Mouse (Mus musculus): Measurements from ENCODE around the gene Cox6a1. TPM values are rescaled to one million over a fixed set of nuclear protein-coding genes. Genes with fewer than 3 reads are reported as not detected.
A peak's percentile ranks its signal among the peaks of the same experiment; 100 is the strongest.

Gene Cox6a1
- polyA plus RNA-seq, 1 experiment from 2014 or later: 1,187 TPM

DNA sequence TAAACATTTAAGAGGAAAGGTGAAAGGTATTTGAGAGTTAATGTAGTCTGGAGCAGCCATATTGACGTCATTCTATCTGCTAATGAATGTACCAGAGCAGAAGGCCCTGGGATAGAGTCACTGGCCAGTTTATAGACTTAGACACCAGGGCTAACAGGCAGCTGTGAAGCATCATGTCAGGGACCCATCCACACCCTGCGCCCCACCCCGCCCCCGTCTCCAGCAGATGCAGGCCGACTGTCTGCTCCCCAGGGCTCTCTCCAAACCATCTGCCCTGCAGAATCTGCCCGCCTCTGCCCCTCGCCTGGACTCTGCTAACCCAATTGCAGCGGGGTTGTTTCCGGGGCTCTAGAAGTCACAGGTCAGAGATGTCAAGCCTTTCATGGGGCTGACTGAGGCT is 23.0 kb upstream of the Cox6a1 start:
- Histone ChIP-seq H3K4me3 (replicated peaks) (no peak overlapping the region), H3K4me1 (replicated peaks) (peaks cover 3% of the 10 kb centered on the region), H3K27ac (no peak overlapping the region), H3K9ac (no peak overlapping the region), H3K36me3 (no peaks in the 10 kb centered on the region), H3K9me3 (no peaks in the 10 kb centered on the region), H3K4me2 (replicated peaks) (no peak overlapping the region), H3K27me3 (replicated peaks) (no peaks in the 10 kb centered on the region)
- ATAC-seq: no peak
- WGBS: 25% methylated on average over 9 of the region's 9 CpGs

DNA sequence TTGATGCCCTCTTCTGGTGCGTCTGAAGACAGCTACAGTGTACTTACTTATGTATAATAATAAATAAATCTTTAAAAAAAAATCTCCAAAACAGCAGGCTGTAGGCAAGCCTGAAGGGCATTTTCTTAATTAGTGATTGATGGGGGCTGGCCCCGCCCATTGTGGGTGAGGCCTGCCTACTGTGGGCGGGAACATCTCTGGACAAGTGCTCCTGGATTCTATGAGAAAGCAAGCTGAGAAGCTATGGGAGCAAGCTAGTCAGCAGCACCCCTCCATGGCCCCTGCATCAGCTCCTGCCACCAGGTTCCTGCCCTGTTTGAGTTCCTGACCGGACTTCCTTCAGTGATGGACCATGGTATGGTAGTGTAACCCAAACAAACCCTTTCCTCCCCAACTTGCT is 16.0 kb upstream of the Cox6a1 start:
- no peak overlapping the region for H3K4me2 ChIP-seq (replicated peaks)
- H3K9ac ChIP-seq: no peak overlapping the region
- no peak overlapping the region for H3K27ac ChIP-seq
- no peaks in the 10 kb centered on the region for H3K27me3 ChIP-seq (replicated peaks)
- no peaks in the 10 kb centered on the region for H3K9me3 ChIP-seq
- H3K36me3 ChIP-seq: no peaks in the 10 kb centered on the region
- no peak overlapping the region for H3K4me3 ChIP-seq (replicated peaks)
- ATAC-seq: no peak
- 82% methylated on average over 4 of the region's 4 CpGs for WGBS
- no peaks in the 10 kb centered on the region for H3K4me1 ChIP-seq (replicated peaks)

DNA sequence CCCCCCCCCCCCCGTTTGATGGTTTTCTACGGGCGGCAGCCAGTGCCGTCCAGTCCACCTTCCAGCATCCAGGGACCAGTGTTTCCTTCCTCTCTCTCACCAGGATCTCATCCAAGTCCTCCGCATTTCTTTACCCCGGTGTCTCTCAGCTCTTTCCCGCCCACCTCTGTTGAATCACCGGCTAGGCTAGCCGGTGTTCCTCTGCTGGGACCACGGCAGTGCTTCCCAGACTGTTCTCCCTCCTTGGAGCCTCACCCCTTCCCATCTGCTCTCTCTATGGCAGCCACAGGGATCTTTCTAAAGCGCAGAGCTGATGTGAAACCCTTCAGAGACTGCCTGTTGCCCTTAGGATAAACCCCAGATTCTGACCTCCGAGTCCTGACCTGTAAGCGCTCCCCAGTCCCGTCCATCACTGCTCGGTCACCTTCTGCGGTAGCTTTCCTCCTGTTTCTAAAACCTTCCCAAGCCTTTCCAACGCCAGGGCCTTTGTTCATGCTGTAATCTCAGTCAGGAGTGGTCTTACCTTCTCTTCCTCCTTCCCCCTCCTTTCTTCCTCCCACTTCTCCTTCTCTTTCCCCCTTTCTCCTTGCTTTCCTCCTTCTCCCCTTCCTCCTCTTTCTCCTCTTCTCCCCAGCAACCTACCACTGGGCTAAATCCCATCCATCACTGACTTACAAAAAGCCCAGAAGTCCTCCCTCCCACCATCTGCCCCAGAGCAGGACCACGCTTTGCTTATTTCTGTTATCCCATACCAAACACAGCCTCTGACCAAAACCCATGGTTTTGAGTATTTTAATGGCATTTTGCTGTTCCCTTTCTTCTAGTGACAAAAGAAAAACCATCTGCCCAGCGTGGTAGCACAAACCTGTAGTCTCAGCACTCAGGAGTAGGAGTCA is 14.3 kb upstream of the Cox6a1 start:
- 23% methylated on average over 19 of the region's 19 CpGs for WGBS
- H3K4me1 ChIP-seq (replicated peaks): 0 out of 2 replicates have a peak, but pooled peaks cover 5% of the 10 kb centered on the region
- H3K9ac ChIP-seq: no peak overlapping the region
- no peaks in the 10 kb centered on the region for H3K9me3 ChIP-seq
- no peak for ATAC-seq
- no peak overlapping the region for H3K4me2 ChIP-seq (replicated peaks)
- no peak overlapping the region for H3K4me3 ChIP-seq (replicated peaks)
- no peaks in the 10 kb centered on the region for H3K27me3 ChIP-seq (replicated peaks)
- no peaks in the 10 kb centered on the region for H3K36me3 ChIP-seq
- H3K27ac ChIP-seq: no peak overlapping the region

DNA sequence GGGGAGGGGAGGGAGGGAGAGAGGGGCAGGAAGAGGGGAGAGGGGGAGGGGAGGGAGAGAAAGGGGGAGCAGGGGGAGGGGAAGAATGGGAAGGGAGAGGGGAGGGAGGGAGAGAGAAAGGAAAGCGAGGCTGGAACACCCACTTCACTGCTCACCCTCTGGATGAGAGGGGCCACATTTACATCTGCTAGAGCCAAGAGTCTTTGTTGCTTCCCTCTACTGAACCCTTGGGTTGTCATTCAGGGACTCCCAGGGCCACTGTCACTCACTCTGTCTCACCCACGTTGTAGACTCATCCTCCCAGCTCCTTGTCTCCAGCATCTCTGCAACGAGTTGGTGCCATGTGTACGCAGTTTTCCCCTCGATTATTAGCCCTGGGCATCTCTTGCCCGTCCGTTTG is 13.4 kb upstream of the Cox6a1 start:
- no peak overlapping the region for H3K4me3 ChIP-seq (replicated peaks)
- no peaks in the 10 kb centered on the region for H3K9me3 ChIP-seq
- WGBS: 32% methylated on average over 7 of the region's 7 CpGs
- H3K4me1 ChIP-seq (replicated peaks): 0 out of 2 replicates have a peak, but pooled peaks cover 5% of the 10 kb centered on the region
- ATAC-seq: no peak
- no peak overlapping the region for H3K9ac ChIP-seq
- no peak overlapping the region for H3K27ac ChIP-seq
- H3K36me3 ChIP-seq: no peaks in the 10 kb centered on the region
- no peak overlapping the region for H3K4me2 ChIP-seq (replicated peaks)
- H3K27me3 ChIP-seq (replicated peaks): no peaks in the 10 kb centered on the region

DNA sequence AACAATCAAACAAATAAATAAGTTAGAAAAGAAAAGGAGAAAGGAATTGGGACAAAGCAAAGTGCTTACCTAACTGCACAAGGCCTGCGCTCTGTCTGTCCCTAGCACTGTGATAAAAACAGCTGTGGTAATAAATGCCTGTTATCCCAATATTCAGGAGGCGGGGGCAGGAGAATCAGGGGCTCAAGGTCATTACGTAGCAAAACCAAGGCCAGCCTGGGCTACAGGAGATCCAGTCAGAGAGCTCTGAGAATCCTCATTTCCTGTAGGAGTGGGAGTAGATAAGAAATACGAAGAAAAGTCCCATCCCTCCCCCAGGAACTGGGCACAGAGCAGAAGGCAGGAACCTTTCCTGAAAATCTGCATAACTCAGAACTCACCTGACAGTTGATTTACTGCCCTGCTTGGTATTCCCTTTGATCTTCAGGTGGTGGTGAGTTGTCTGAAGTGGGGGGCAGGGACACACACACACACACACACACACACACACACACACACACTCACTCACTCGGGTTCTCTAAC is 11.1 kb upstream of the Cox6a1 start:
- Histone ChIP-seq H3K9me3 (no peaks in the 10 kb centered on the region), H3K36me3 (no peaks in the 10 kb centered on the region), H3K4me2 (replicated peaks) (no peak overlapping the region), H3K27ac (no peak overlapping the region), H3K4me1 (replicated peaks) (0 out of 2 replicates have a peak, but pooled peaks cover 5% of the 10 kb centered on the region), H3K4me3 (replicated peaks) (no peak overlapping the region), H3K27me3 (replicated peaks) (no peaks in the 10 kb centered on the region), H3K9ac (no peak overlapping the region)
- peak; percentile 62; the same call in 1 of the 2 replicates for ATAC-seq
- 44% methylated on average over 5 of the region's 5 CpGs for WGBS

DNA sequence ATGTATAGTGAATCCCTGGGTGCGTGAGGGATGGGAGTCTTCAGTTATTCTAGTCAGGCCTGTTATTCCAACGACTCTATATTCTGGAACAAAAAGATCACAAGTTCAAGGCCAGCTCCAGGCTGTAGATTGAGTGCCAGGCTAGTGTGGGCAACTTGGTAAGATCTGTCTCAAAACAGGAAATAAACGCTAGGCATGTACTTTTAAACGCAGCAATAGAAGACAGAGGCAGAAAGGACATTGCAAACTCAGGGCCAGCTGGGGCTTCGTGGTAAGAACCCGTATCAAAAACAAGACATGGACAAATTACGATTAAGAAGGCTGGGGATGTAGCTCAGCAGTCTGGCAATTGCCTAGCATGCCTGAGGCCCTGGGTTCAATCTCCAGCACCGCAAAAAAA is 10.7 kb upstream of the Cox6a1 start:
- H3K36me3 ChIP-seq: no peaks in the 10 kb centered on the region
- H3K27ac ChIP-seq: no peak overlapping the region

DNA sequence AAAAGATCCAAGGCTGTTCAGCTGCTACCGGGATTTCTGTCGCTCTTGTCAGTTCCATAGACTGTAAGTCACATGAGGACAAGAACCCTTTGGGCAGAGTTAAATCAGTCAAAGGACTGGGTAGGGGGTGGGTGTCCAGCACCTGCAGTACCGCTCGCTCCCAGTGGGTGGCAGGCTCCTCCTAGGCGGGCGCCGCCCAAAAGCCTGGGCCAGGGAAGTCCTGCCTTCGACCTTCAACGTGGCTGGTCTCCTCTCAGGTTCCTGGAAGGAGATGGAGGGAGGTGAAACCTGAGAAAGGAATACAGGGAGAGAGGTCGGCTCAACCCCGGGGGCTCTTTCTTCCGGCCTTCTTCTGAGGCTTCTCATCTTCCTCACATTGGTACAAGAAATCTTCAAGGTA is 10.1 kb upstream of the Cox6a1 start:
- Histone ChIP-seq H3K9me3 (no peaks in the 10 kb centered on the region), H3K36me3 (no peaks in the 10 kb centered on the region), H3K27me3 (replicated peaks) (no peaks in the 10 kb centered on the region), H3K4me3 (replicated peaks) (no peak overlapping the region), H3K4me2 (replicated peaks) (no peak overlapping the region), H3K9ac (0 out of 2 replicates have a peak overlapping the region, but pooled peaks have one; percentile 15), H3K27ac (no peak overlapping the region), H3K4me1 (replicated peaks) (0 out of 2 replicates have a peak, but pooled peaks cover 5% of the 10 kb centered on the region)
- ATAC-seq: peak; percentile 87
- WGBS: 3% methylated on average over 12 of the region's 12 CpGs

More for the DNA sequence above, 10.7 kb upstream of the Cox6a1 start:
- no peak for ATAC-seq
- 0 out of 2 replicates have a peak, but pooled peaks cover 5% of the 10 kb centered on the region for H3K4me1 ChIP-seq (replicated peaks)
- no peak overlapping the region for H3K4me2 ChIP-seq (replicated peaks)
- no peaks in the 10 kb centered on the region for H3K27me3 ChIP-seq (replicated peaks)
- WGBS: 81% methylated on average over 8 of the region's 8 CpGs
- H3K4me3 ChIP-seq (replicated peaks): no peak overlapping the region
- no peak overlapping the region for H3K9ac ChIP-seq
- H3K9me3 ChIP-seq: no peaks in the 10 kb centered on the region

DNA sequence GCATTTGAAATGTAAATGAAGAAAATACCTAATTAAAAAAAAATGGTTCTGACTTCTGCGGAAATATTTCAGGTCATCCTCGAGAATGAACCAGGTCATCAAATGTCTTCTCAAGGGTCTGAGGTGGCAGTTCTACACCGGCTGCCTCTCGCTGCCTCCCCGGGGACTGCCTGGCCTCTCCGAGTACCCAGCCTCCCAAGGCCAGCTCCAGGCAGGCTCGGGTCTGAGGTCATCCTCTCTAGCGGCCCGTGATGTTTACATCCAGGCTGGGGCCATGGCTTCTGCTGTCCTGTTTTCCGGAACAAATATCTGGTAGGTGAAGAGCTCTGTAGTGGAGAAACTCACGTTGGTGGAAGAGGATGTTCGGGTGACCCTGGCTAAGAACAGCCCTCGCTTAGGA is 6.3 kb upstream of the Cox6a1 start:
- Histone ChIP-seq H3K4me3 (replicated peaks) (no peak overlapping the region), H3K4me2 (replicated peaks) (no peak overlapping the region), H3K4me1 (replicated peaks) (0 out of 2 replicates have a peak, but pooled peaks cover 5% of the 10 kb centered on the region), H3K9ac (no peak overlapping the region), H3K9me3 (no peaks in the 10 kb centered on the region), H3K36me3 (no peaks in the 10 kb centered on the region), H3K27ac (no peak overlapping the region), H3K27me3 (replicated peaks) (no peaks in the 10 kb centered on the region)
- 35% methylated on average over 13 of the region's 13 CpGs for WGBS
- ATAC-seq: no peak

DNA sequence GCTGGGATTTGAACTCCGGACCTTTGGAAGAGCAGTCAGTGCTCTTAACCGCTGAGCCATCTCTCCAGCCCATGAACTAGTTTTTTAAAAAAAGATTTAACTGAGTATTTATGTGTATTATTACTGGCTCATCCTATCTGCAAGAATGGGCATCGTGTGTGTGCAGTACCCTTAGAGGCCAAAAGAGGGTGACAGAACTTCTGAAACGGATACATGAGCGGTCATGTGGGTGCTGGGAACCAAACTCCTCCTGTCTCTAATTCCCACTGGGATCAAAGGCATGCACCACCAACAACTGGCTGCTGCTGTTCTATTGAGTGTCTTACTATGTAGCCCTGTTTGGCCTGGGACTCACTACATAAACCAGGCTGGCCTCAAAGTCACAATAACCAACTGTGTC is 2.6 kb upstream of the Cox6a1 start:
- no peaks in the 10 kb centered on the region for H3K9me3 ChIP-seq
- no peak overlapping the region for H3K9ac ChIP-seq
- H3K27ac ChIP-seq: no peak overlapping the region
- peaks cover 9% of the 10 kb centered on the region for H3K4me1 ChIP-seq (replicated peaks)
- WGBS: 77% methylated on average over 5 of the region's 5 CpGs
- no peak overlapping the region for H3K4me2 ChIP-seq (replicated peaks)
- H3K36me3 ChIP-seq: no peaks in the 10 kb centered on the region
- no peaks in the 10 kb centered on the region for H3K27me3 ChIP-seq (replicated peaks)
- no peak for ATAC-seq
- no peak overlapping the region for H3K4me3 ChIP-seq (replicated peaks)

DNA sequence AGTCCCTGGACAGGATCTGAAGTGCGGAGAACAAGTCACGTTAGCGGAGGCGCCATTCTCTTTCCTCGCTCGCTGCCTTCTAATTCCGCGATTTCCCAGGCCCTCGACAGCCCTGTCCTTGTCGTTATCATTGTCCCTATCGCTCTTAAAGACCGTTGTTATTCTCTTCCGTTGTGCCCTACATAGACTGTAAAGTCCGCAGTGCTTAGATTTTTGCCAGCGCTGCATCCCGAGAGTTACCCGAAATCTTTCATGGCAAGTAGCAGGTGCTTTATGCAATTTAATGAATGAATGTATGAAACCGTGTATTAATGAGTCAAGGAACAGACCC is 409 bp upstream of the Cox6a1 start:
- peak overlapping the region; percentile 75 for H3K4me3 ChIP-seq (replicated peaks)
- peak; percentile 52 for ATAC-seq
- peaks cover 9% of the 10 kb centered on the region for H3K4me1 ChIP-seq (replicated peaks)
- under 1% methylated on average over 18 of the region's 18 CpGs for WGBS
- H3K9me3 ChIP-seq: no peaks in the 10 kb centered on the region
- H3K27me3 ChIP-seq (replicated peaks): no peaks in the 10 kb centered on the region
- peaks cover 14% of the 10 kb centered on the region for H3K36me3 ChIP-seq
- H3K9ac ChIP-seq: peak overlapping the region; percentile 89
- H3K27ac ChIP-seq: peak overlapping the region; percentile 77
- peak overlapping the region; percentile 79 for H3K4me2 ChIP-seq (replicated peaks)

DNA sequence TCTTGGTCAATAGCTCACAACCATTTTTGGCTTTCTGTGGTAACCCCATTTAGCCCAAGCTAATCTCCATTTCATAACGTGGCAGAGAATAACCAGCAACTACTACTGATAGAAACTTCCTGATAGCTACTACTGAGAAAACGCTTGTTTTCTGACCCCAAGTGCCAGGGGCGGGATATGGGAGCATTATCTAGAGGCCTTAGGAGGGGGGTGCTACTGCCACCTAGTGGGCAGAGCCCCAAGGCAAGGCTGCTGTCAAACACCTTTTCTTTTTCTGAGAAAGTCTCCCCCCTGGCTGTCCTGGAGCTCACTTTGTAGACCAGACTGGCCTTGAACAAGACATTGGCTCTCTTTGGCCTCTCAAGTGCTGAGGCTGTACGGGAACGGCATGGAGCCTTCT is 1.2 kb downstream of the Cox6a1 start:
- peak overlapping the region; percentile 75 for H3K4me3 ChIP-seq (replicated peaks)
- H3K27ac ChIP-seq: no peak overlapping the region
- no peaks in the 10 kb centered on the region for H3K9me3 ChIP-seq
- H3K4me2 ChIP-seq (replicated peaks): peak overlapping the region; percentile 83
- H3K4me1 ChIP-seq (replicated peaks): peaks cover 9% of the 10 kb centered on the region
- peaks cover 28% of the 10 kb centered on the region for H3K36me3 ChIP-seq
- WGBS: 2% methylated on average over 5 of the region's 5 CpGs
- ATAC-seq: peak; percentile 68
- no peak overlapping the region for H3K9ac ChIP-seq
- no peaks in the 10 kb centered on the region for H3K27me3 ChIP-seq (replicated peaks)

DNA sequence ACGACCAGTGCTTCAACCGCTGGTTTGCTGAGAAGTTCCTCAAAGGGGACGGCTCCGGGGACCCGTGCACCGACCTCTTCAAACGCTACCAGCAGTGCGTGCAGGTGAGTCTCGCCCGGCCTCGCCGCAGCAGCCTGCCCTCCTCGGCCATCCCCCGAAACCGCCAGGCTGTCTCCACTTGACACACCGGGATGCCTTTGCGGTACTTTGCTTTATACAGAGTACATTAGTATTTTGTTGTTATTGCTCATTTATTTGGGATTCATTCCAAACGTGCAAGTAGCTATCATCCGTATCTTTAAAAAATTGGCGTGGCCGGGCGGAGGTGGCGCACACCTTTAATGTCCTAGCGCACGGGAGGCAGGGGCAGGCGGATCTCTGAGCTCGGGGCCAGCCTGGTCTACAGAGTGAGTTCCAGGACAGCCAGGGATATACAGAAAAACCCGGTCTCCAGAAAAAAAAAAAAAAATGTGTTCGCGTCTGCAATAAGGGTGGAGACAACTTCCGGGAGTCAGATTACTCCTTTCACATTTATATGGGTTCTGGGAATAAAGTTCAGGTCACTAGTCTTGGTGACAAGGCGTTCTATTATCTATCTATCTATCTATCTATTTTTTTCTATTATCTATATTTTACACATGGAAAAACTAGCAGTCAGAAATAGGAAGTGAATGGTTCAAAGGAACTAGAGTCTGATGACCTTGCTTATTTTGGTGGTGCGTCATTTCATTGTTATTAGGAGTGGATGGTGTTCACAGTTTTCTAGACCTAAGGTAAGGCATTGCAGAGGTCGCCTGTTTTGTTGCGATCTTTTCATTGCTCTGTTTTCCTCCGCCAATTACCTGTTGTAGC is 7.2 kb downstream of the Cox6a1 start:
- H3K4me3 ChIP-seq (replicated peaks): peak overlapping the region; percentile 77
- H3K36me3 ChIP-seq: peaks cover 29% of the 10 kb centered on the region
- no peaks in the 10 kb centered on the region for H3K27me3 ChIP-seq (replicated peaks)
- peak overlapping the region; percentile 55 for H3K4me2 ChIP-seq (replicated peaks)
- peak; percentile 50 for ATAC-seq
- WGBS: 11% methylated on average over 36 of the region's 36 CpGs
- peaks cover 9% of the 10 kb centered on the region for H3K4me1 ChIP-seq (replicated peaks)
- peak overlapping the region; percentile 56 for H3K27ac ChIP-seq
- peak overlapping the region; percentile 90 for H3K9ac ChIP-seq
- H3K9me3 ChIP-seq: no peaks in the 10 kb centered on the region

Measured in intestine, embryonic 15.5 days (tissue).